Mouse (Mus musculus): ENCODE data around the gene Gpr26. TPM values are rescaled to one million over a fixed set of nuclear protein-coding genes. Genes with fewer than 3 reads are reported as not detected.

The Gpr26 gene
- under 0.01 TPM in 1 of 2 replicates, not detected in the other for polyA plus RNA-seq (2012; rRNA removed)

DNA sequence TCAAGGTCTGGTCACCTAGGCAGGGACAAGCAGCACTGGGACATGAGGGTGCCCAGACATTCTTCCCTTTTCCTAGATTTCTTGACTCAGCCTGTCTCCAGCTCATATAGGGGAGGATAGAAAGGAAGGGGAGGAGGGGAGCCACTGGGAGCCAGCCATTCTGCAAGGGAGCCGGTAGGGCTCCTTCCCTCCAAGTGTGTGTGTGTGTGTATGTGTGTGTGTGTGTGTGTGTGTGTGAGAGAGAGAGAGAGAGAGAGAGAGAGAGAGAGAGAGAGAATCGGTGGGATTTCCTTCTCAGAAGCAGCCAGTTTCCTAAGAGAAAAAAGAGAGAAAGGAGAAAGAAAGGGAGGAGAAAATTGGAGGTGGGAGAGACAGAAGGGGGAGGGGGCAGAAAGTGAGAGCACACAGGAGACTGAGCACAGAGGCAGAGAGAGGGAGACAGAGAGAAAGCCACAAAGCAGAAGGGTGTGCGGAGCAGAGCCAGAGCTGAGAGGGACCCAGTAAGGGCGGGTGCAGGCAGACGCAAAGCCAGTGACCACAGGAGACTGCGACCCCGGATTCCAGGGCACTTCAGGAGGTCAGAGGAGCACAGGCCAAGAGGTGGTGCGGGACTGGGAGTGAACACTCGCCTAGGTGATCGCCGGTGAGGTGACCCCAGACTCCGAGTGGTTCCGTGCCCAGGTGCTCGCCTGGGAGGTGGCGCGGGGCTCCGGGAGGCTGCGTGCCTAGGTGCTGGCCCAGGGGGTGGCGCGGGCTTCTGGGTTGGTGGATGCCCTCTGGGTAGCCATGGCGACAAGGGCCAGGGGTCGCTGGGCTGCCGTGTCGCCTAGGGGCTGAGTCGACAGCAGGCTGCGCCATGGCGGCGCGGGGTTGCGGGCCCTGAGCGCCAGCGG is at the start of gene Gpr26:
Gene Gpr26, plus strand, starts transcription at position 438 of the 893 bp plus-strand sequence.
- DNase-seq (ENCODE audit: low spot score), result no peak

- no peak for DNase-seq (ENCODE audit: low spot score)
These were observed 48.9 kb upstream of the Gpr26 start for GRCm38 (mm10) chr7:131917384-131917783.

GRCm38 (mm10) chr7:131927288-131928050 is 38.8 kb upstream of the Gpr26 start:
- no peak for DNase-seq (ENCODE audit: low spot score)

- no peak for DNase-seq (ENCODE audit: low spot score)
These were observed 28.6 kb upstream of the Gpr26 start for GRCm38 (mm10) chr7:131937611-131938010.

DNA sequence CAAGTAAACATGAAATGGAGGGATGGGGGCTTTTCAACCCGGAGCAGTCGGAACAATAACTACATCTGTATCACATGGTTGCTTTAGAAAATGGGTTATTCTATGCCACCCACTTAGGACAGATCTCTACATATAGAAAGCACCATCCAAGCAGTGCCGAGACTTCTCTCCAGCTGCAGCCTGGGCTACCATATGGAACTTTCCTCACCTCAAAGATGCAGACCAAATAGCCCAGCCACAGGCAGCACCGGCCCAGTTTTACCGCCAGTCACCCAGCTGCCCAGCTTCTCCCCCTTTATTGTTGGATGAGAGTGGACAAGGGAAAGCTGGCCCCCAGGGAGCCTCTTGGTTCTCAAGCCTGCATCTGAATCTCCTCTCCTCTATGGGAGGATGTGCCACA is 15.1 kb upstream of the Gpr26 start:
- DNase-seq (ENCODE audit: low spot score), result no peak

DNA sequence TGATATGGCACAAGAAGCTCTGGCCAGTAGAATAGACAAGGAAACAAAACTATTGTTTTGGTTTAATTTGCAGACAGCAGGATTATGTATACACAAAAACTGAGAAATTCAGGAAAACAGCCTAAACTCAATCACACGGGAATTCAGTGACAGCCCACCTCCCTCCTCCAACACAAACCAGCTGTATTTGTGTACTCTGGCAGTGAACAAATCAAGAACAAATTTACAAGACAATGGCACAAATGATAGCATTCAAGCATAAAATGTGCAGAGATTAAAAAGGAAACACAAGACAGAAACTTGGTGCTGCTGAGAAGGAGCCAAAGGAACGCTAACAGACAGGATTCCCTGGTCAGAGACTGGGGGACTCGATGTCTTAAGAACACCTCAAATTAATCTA is 12.9 kb upstream of the Gpr26 start:
- no peak for DNase-seq (ENCODE audit: low spot score)

DNA sequence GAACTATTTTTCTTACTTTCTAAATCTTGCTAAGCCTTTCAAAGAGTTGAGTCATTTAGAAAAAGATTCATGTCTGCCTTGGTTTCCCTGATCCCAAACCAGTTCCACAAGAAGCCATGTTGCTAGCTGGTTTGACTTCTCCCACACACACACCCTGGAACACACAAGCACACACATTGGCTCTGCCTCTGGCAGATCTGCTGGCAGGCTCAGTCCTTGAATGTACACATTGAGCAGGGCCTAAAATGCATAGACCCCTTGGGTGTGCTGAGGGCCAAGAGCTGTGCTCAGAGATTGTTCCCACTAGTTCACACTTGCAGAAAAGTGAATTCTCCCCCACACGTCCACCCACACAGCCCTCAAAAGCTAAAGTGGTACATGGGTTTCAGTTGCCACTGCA is 7.6 kb upstream of the Gpr26 start:
- no peak for DNase-seq (ENCODE audit: low spot score)

DNA sequence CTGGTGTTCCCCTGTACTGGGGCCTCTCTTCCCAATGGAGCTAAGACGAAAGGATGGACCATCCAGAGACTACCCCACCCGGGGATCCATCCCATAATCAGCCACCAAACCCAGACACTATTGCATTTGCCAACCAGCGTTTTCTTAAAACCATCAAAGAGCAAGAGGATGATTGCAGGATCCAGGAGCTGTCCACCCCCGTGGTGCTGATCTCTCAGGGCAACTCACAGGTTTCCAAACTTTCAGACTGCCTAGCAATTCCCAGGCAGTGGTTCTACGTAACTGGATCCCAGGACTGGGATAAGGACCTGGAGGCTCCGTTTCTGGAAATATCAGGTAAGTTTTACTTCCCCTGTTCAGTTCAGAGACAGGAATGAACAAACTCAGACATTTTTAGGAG is 5.7 kb upstream of the Gpr26 start:
- no peak for DNase-seq (ENCODE audit: low spot score)

- DNase-seq (ENCODE audit: low spot score), result no peak
These were observed 745 bp downstream of the Gpr26 start for GRCm38 (mm10) chr7:131966916-131967494.

DNA sequence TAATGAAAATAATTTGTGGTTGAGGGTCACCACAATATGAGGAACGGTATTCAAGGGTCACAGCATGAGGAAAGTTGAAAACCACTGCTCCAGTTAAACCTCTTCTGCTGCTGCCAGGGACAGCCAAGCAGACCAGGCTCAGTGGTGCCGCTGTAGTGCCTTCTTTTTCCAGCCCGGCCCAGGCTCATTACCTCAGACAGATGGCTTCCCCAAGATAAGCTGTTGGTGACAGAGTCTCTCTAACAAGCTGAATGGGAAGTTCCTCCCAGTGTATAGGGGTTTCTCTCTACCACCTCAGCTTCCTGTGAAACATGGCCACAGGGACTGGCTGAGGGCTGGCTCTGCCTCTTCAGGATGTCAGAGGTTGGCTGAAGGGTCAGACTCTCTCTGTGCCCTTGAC is 4.0 kb downstream of the Gpr26 start:
- no peak for DNase-seq (ENCODE audit: low spot score)

DNA sequence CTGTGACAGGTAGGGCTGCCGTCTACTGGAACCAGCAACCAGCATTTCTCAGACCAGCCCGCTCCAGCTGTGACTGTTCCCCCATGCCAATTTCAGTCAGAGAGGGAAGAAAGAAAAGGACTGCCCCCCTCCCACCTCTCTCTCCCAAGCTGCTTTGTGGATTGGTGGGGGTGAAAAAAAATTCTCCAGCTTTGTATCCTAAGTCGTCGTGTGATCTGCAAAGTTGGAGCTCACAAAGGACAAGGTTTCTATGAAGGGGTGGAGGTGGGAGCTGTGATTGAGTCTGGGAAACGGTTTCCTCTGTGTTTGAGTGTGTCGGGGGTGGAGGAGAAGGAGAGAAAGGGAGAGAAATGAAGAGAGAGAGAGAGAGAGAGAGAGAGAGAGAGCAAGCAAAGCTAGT is 9.6 kb downstream of the Gpr26 start:
- no peak for DNase-seq (ENCODE audit: low spot score)

DNA sequence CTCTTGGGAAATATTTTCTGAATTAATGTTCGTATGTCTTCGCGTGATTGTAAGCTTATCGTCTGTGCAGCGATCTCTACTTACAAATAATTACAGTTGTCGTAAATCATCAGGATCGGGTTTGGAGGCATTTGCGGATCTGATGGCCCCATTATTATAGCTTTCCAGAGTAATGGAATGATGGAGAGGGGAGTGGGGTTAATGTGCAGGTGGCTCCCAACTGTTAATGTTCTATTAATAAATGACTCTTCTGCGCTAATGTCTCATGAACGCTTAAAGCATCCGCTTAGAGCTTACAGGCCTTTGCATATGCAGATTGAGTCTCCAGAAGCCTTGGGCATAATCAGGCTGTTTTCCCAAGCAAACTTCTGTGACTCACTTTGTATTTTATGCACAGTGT is 12.3 kb downstream of the Gpr26 start:
- DNase-seq (ENCODE audit: low spot score), result no peak

- no peak for DNase-seq (ENCODE audit: low spot score)
These were observed 22.8 kb downstream of the Gpr26 start for GRCm38 (mm10) chr7:131989056-131989455.

GRCm38 (mm10) chr7:131992226-131992625 is 26.0 kb downstream of the Gpr26 start:
- DNase-seq (ENCODE audit: low spot score), result no peak

- DNase-seq (ENCODE audit: low spot score), result no peak
These were observed 26.6 kb downstream of the Gpr26 start for GRCm38 (mm10) chr7:131992873-131993272.

- DNase-seq (ENCODE audit: low spot score), result no peak
These were observed 39.9 kb downstream of the Gpr26 start for GRCm38 (mm10) chr7:132005996-132006696.

GRCm38 (mm10) chr7:132009002-132009401 is 42.7 kb downstream of the Gpr26 start:
- no peak for DNase-seq (ENCODE audit: low spot score)

DNA sequence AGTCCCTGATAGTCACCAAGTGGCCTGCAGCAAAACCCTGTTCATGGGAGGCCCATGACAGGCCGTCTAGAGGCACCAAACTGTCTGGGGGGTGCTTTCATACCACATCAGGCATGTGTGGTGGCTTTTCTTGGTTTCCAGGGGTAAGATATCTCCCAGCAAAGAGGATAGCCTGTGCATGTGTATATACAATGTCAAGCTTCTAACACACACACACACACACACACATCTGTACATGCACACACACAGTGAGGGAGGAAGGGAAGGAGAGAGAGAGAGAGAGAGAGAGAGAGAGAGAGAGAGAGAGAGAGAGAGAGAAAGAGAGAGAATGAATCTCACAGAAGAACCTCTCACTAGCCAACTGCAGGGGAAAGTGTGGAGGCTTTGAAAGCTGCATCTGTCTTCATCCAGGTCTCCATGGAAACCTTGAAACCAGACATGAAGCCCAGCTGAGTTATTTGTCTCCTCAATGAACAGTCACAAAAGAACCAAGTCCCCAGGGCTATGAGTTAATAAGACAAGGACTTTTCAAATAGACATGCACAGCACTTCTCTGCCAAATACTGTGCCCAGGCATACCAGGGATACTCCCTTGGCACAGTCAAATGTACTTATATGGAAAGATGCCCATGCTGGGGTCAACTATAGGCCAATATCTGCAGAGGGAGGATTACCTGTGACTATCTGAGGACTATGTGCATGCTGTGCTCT is 46.9 kb downstream of the Gpr26 start:
- no peak for DNase-seq (ENCODE audit: low spot score)

GRCm38 (mm10) chr7:132013970-132014369 is 47.7 kb downstream of the Gpr26 start:
- no peak for DNase-seq (ENCODE audit: low spot score)

DNA sequence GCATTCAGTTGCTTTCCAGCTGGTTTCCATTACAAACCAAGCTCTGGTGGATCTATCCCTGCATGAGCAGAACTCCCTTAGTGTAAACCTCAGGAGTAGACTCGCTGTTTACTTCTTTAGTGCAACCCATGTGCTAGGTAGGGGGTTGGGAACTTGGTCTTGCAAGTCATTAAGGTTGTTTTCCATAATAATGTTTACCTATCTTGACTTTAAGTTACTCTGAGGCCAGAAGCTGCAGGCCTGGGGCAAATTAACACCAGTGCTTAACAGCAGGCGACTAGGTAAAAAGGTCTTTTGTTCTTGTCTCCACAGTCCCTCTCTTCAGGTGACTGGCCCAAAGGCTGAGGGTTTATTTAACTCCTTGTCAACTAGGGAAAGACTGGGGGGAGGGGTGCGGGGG is 48.9 kb downstream of the Gpr26 start:
- no peak for DNase-seq (ENCODE audit: low spot score)

DNA sequence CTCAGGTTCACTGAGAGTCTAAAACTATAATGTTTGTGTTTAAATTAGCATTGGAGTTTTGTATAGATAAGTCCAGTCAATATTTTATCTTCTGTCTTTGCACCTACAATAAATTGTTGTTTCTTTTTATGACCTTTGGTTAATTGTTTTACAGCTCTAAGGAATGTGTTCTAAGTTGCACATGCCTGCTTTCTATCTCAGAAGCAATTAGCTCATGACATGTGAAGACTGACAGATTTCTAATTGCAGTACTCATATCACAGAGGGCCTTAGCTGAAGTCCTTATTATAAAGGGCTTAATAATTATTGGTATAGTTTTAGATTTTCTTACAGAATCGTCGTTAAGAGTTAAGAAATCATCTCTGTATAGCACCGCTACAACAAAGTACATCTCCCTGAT is 49.7 kb downstream of the Gpr26 start:
- no peak for DNase-seq (ENCODE audit: low spot score)

Data from urinary bladder, adult 2 months (tissue).